Mouse (Mus musculus) right cerebral cortex, adult 2 months (tissue): Measurements from ENCODE around the gene Gm17402.

Experiments used
- DNase-seq, 2 experiments: peaks; one replicate each; pipeline ENCODE4 v3.0.0; 2021 to 2022; ENCODE audit warnings: low spot score in 2 of 2

Gene Gm17402

GRCm38 (mm10) chr3:67375063-67375462 lies at the start of gene Gm17402:
Gm17402 (minus strand) TSS chr3:67375163.
- DNase-seq, result no peak

GRCm38 (mm10) chr3:67378215-67378614 lies 3.3 kb upstream of the Gm17402 start:
- DNase-seq, result no peak

- DNase-seq, result no peak
These were observed 594 bp downstream of the Gm17402 start for GRCm38 (mm10) chr3:67374360-67374778.

DNA sequence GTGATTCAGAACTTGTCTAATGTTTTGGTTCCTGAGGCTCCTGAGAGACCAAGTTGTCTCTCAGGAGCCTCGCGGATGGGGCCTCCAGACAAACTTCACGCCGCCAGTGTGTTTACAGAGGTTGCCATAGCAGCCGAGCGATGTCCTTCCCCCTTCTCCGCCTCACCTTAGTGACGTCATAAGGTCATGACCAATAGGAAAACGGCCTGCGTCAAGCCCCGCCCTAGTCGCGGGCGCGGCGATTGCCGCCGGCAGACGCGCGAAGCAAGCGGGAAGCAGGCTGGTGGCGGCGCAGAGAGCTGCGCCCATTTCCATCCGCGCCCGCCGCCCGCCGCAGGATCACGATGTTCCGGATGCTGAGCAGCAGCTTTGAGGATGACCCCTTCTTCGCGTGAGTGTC lies 1.1 kb downstream of the Gm17402 start, which contains the start of gene Mlf1:
TSS of gene Mlf1 (plus strand) at position 226 of the 400 bp plus-strand sequence.
- DNase-seq, result peak; percentile 90 to 93

DNA sequence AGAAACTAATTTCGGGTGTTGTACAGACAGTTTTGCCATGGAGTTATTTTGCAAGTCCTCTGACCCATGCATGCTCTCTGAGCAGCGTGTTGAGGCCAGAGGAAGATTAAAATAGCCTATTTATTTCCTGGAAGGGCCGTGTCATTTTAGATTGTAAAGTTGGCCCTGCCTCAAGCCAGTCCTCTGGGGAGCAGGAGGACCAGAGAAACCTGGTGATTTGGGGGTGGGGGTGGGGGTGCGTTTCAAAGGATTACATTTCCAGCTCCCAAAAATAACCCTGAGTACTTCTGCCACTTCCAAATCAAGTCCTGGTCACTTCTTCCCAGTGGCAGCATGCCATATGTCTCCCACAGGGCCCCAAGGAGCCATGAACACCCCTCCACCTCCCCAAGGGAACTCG lies 2.2 kb downstream of the Gm17402 start:
- no peak for DNase-seq

DNA sequence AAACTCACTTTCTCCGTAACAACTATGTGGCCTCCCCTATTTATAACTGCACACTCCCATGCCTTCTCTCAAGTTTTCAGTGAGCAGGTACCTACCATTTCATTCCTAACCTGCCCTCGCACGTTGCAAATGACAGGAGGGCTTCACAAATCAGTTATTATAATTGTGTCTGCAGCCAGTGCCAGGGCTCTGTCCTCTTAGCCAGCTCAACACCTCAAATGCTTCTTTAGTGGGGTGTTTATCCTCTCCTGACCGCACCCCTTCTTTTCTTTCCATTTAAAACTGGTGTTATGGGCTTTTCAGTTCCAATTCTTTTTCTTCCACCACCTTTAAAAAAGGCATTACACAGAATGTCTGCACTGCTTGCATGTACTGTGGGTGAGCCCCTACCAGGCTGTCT lies 2.8 kb downstream of the Gm17402 start:
- DNase-seq, result no peak

DNA sequence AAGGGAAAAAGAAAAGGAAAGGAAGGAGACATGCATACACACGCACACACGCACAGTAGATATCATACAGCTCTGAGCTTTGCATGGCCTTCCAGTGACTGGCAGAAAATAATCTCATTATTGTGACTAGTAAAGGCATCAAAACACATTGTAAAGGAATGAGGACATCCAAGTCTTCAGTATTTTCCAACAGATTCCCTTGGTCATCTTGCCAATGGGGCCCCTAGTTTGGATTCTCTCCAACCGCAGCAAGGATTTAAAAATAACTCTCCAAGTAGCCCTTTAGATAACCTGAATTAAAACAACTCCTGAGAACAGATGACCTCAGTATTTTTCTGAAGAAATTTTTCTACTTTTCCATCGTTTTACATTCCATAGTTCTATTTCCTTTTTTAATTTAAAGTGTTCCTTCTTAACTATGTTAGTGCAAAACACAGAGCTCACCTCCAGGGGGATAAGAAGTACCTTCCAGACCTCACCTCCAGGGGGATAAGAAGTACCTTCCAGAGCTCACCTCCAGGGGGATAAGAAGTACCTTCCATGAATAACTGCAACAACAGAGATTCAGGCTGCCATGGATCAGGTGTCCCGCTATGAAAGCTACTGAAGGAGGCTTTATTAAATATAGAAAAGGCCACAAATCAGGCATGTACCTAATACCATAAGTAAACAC lies 5.4 kb downstream of the Gm17402 start:
- DNase-seq, result no peak

GRCm38 (mm10) chr3:67367481-67367880 lies 7.5 kb downstream of the Gm17402 start:
- no peak for DNase-seq

DNA sequence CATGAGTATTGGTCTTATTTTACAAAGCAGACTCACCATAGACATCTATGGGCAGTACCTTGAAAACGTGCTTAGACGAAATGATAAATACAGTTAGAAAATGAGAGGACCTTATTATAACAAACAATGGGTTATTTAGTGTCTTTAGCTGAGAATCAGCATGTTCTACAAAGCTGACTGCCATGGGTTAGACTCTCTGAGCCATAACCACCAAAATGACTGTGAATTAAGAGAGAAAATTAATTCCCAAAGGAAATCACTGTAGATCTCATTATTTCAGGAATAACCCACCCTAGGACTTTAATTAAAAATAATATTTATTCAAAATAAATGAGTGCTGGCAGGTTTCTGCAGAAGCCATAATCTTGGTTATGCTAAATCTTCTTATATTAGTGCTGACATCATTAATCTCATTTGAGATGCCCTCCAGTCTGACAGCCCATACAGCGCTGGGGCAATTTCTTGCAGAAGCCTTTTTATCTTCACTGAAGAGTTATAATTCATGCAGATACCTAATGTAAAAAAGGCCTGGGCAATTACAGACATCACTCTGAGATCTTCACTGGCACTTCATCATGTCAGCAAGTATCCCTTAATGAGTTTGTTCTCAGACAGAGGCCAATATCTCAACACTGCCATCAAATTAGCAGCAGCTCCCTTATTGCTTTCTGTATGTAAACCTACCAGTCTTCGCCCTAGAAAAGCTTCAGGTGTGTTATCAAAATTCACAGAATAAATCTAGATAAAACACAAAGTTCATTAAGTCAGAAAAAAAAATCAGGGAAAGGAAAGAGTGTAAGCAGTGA lies 8.7 kb downstream of the Gm17402 start:
- DNase-seq, result no peak

DNA sequence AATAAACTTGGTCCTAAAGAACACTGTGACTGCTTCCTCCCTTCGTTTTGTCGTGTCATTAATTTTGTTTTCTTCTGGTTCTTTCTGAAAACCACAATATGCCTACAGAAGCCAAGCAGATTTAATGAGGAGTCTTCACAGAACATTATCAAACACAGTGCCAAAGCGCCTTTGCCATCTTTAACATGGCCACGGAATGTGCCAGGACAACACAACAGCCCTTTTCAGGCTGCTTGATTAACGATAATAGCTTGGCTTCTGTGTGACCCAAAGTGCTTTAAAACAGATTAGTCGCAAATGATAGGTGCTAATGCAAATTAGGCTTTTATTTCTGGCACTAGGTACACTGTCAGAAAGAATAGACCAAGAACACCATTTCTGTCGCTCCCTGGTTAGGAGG lies 16.6 kb downstream of the Gm17402 start:
- no peak for DNase-seq

DNA sequence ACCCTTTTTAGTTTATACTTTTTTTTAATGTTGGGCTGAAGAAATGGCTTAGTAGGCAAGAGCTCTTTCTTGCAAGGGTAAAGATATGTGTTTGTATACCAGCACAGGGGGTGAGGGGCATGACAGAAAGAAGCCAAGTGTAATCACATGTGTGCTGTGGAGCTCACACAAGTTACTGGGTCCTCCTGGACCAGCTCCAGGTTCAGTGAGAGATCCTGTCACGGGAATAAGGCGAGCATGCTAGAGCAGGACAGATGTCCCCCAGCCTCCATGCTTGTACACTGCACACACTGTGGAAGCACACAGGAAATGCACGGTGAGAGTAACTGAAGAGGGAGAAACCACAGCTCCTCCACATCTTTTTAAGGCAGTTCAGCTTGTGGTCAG lies 22.2 kb downstream of the Gm17402 start:
- no peak for DNase-seq

DNA sequence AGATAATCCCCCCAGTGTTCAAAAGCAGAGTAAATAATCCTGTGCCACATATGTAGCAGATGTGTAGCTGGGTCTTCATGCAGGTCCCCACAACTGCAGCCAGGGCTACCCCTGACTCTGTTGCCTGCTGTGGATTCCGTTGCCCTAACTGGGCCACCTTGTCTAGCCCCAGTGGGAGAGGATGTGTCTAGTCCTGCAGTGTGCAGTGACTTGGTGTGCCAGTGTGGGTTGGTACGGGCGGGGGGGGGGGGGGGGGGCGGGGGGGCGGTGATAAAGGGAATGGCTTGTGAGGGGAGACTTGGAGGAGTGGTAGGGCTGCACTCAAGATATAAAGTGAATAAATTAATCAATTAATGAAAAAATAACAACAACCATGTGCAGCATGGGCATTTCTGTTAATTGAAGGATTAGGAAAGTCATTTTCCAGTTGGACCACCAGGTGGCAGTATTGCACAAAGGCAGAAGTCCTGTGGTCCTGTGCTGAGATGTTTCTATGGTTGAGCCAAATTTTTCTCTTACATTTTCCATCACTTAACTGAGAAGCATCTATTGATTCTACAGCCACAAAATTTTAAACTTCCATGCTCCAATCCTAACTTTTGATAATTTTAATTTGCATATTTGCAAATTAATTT lies 22.7 kb downstream of the Gm17402 start:
- peak; percentile 17 to 67 for DNase-seq

- DNase-seq, result no peak
These were observed 23.4 kb downstream of the Gm17402 start for GRCm38 (mm10) chr3:67351406-67352127.

DNA sequence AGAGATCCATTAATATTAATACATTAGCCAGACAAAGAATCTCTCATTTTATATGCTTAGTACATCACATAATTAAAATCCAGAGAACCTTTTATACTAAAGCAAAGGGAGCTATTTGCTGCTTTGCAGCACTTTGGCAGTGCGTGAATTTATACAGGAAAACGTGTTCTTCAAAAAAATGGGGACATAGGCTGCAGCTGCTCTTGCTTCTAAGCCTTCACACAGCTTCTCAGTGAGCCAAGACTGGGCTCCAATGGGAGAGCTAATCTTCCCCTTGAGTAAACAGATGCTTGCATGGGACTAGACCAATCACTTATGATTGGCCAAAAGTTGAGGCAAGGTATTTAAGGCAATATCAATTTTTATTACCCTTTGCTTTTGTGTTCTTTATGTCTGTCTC lies 28.3 kb downstream of the Gm17402 start:
- DNase-seq, result no peak

- peak; percentile 72 to 76 for DNase-seq
These were observed 30.4 kb downstream of the Gm17402 start for GRCm38 (mm10) chr3:67344599-67344998.

- no peak for DNase-seq
These were observed 31.8 kb downstream of the Gm17402 start for GRCm38 (mm10) chr3:67343004-67343662.

- no peak for DNase-seq
These were observed 34.0 kb downstream of the Gm17402 start for GRCm38 (mm10) chr3:67340921-67341320.

DNA sequence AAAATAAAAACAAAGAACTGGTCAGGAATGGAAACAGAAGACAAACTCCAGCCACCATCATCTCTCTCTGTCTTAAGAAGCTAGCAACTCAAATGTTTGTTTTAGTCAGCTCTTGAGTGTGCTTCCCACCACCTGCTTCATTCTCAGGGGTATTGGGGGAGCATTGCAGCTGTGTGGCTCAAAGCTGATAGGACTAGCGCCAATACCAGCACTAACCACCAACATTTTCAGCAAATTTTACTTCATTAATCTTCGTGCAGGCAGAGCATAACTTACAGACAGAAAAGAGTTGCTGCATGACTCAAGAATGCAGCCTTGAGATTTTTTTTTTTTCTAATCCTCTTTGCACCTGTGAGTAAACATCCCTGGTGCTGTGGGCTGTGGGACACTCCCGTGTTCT lies 35.4 kb downstream of the Gm17402 start:
- DNase-seq, result no peak

DNA sequence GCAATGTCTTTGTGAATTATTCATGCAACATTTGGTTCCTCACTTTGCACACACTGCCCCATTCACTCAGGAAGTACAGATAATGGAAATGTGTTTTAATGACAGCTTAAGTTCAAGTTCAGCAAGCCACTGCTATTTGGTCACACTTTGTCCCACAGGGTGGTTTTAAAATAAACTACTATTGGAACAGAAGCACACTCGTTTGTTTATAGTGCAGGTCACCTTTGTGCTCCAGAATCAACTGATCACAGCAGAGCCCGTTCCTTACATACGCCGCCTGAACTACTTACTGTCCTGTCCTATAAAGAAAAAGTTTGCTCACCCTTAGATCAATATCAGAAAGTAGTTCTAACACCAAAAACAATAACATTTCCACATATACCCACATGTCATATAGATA lies 52.5 kb downstream of the Gm17402 start:
- DNase-seq, result no peak
